Mouse (Mus musculus) hindbrain, embryonic 11.5 days (tissue): Measurements from ENCODE around the gene Rbm18. TPM values are rescaled to one million over a fixed set of nuclear protein-coding genes. Genes with fewer than 3 reads are reported as not detected.

Source experiments
- ATAC-seq: fragments of 200-750 bp; cut with Nextera tagmentation; 2 replicates; pipeline ENCODE4 v1.8.0; 2017; ENCODE audit warnings: mild to moderate bottlenecking, moderate TSS enrichment, moderate library complexity; ENCODE audit not compliant: low FRiP score
- DNase-seq: peaks from one replicate; pipeline ENCODE4 v3.0.0-alpha.2; 2015; ENCODE audit warnings: low spot score
- H3K27ac ChIP-seq: fragments of 300-500 bp; sonication (generic); 2 replicates; pipeline ENCODE4 v1.5.1; 2014; ENCODE audit warnings: mild to moderate bottlenecking, low read depth, low read length
- H3K27me3 ChIP-seq: fragments of 300-500 bp; sonication (generic); 2 replicates; pipeline ENCODE4 v1.6.1; 2014; ENCODE audit warnings: mild to moderate bottlenecking, low read length, moderate library complexity, mixed read lengths; ENCODE audit not compliant: control insufficient read depth, insufficient read depth
- H3K36me3 ChIP-seq: fragments of 300-500 bp; sonication (generic); 2 replicates; pipeline ENCODE4 v1.6.1; 2014; ENCODE audit warnings: mild to moderate bottlenecking, low read length, moderate library complexity, mixed read lengths; ENCODE audit not compliant: control insufficient read depth, insufficient read depth
- H3K4me1 ChIP-seq: fragments of 300-500 bp; sonication (generic); replicated peaks from 2 replicates; pipeline ENCODE4 v1.6.1; 2014; ENCODE audit warnings: low read length, mixed read lengths; ENCODE audit not compliant: control insufficient read depth, insufficient read depth
- H3K4me2 ChIP-seq: fragments of 300-500 bp; sonication (generic); replicated peaks from 2 replicates; pipeline ENCODE4 v1.6.1; 2014; ENCODE audit warnings: mild to moderate bottlenecking, low read depth, low read length
- H3K4me3 ChIP-seq: fragments of 300-500 bp; sonication (generic); 2 replicates; pipeline ENCODE4 v1.5.1; 2014; ENCODE audit warnings: low read depth, low read length
- H3K9ac ChIP-seq: fragments of 300-500 bp; sonication (generic); 2 replicates; pipeline ENCODE4 v1.6.1; 2014; ENCODE audit warnings: low read depth, low read length
- H3K9me3 ChIP-seq: fragments of 300-500 bp; sonication (generic); 2 replicates; pipeline ENCODE4 v1.6.1; 2016; ENCODE audit warnings: low read length; ENCODE audit not compliant: control insufficient read depth
- WGBS: fragments of 180-500 bp; shearing (Covaris S2); extraction: QIAGEN DNeasy Blood & Tissue Kit; methylation state at CpG from one replicate; pipeline ENCODE4 v1.1.7; 2014; 5-methylcytosine and 5-hydroxymethylcytosine counted together
- polyA plus RNA-seq: library from polyadenylated mRNA; unstranded; fragments of >200 nt; fragmentation: Nextera tagmentation; extraction: Ambion mirVana; gene quantifications from 2 replicates; pipeline ENCODE4 v1.2.1, GENCODE M21; 2014

Rbm18 gene
- polyA plus RNA-seq, 1 experiment from 2014 or later, result 121 TPM

GRCm38 (mm10) chr2:36126795-36127429, 9.7 kb downstream of the Rbm18 start:
- Histone ChIP-seq H3K9me3 (no peaks in the 10 kb centered on the region), H3K27me3 (no peaks in the 10 kb centered on the region), H3K36me3 (0 out of 2 replicates have a peak, but pooled peaks cover 6% of the 10 kb centered on the region), H3K4me3 (no peak overlapping the region), H3K9ac (no peak overlapping the region), H3K4me1 (no peaks in the 10 kb centered on the region), H3K27ac (no peak overlapping the region), H3K4me2 (no peak overlapping the region)
- 98% methylated on average over 9 of the region's 9 CpGs for WGBS
- DNase-seq, result no peak
- no peak for ATAC-seq

- Histone ChIP-seq H3K4me1 (no peaks in the 10 kb centered on the region), H3K4me3 (no peak overlapping the region), H3K9me3 (no peaks in the 10 kb centered on the region), H3K9ac (no peak overlapping the region), H3K36me3 (peaks cover 2% of the 10 kb centered on the region; the same call in 1 of the 2 replicates), H3K27me3 (peaks cover 19% of the 10 kb centered on the region), H3K27ac (no peak overlapping the region), H3K4me2 (no peak overlapping the region)
- DNase-seq (no peak), ATAC-seq (no peak)
- WGBS, result 74% methylated on average over 3 of the region's 3 CpGs
These were observed 23.9 kb downstream of the Rbm18 start for GRCm38 (mm10) chr2:36112632-36113031.

GRCm38 (mm10) chr2:36108615-36109014, 28.0 kb downstream of the Rbm18 start:
- 10% methylated on average over 7 of the region's 7 CpGs for WGBS
- H3K27ac ChIP-seq, result no peak overlapping the region
- no peaks in the 10 kb centered on the region for H3K36me3 ChIP-seq
- no peak for ATAC-seq
- no peaks in the 10 kb centered on the region for H3K9me3 ChIP-seq
- no peak overlapping the region for H3K4me3 ChIP-seq
- no peak for DNase-seq
- H3K4me2 ChIP-seq, result no peak overlapping the region
- peaks cover 59% of the 10 kb centered on the region for H3K27me3 ChIP-seq
- no peak overlapping the region for H3K9ac ChIP-seq
- H3K4me1 ChIP-seq, result peaks cover 9% of the 10 kb centered on the region

GRCm38 (mm10) chr2:36104956-36105741, 31.4 kb downstream of the Rbm18 start, which contains the start of gene Lhx6:
Gene Lhx6, minus strand, starts transcription at chr2:36105408.
- H3K4me3 ChIP-seq, result peak within 1 kb of the TSS; percentile 26
- peaks cover 14% of the 10 kb centered on the region for H3K4me1 ChIP-seq
- peaks cover 93% of the 10 kb centered on the region for H3K27me3 ChIP-seq
- H3K27ac ChIP-seq, result no peak within 1 kb of the TSS
- no peaks in the 10 kb centered on the region for H3K36me3 ChIP-seq
- ATAC-seq (peak; percentile 33; the same call in 1 of the 2 replicates), DNase-seq (peak; percentile 61)
- no peaks in the 10 kb centered on the region for H3K9me3 ChIP-seq
- WGBS, result under 1% methylated on average over 44 of the region's 58 CpGs
- H3K9ac ChIP-seq, result 0 out of 2 replicates have a peak within 1 kb of the TSS, but pooled peaks have one; percentile 15
- peak within 1 kb of the TSS; percentile 36 for H3K4me2 ChIP-seq

GRCm38 (mm10) chr2:36104436-36104955, 32.1 kb downstream of the Rbm18 start:
- Histone ChIP-seq H3K9ac (0 out of 2 replicates have a peak overlapping the region, but pooled peaks have one; percentile 15), H3K27ac (no peak overlapping the region), H3K4me3 (peak overlapping the region; percentile 26), H3K4me2 (peak overlapping the region; percentile 36), H3K9me3 (no peaks in the 10 kb centered on the region), H3K4me1 (peaks cover 14% of the 10 kb centered on the region), H3K36me3 (no peaks in the 10 kb centered on the region), H3K27me3 (peaks cover 96% of the 10 kb centered on the region)
- DNase-seq (peak; percentile 70), ATAC-seq (peak; percentile 39; the same call in 1 of the 2 replicates)
- under 1% methylated on average over 30 of the region's 32 CpGs for WGBS

- Histone ChIP-seq H3K4me2 (peak overlapping the region; percentile 31; the same call in 1 of the 2 replicates), H3K4me3 (peak overlapping the region; percentile 20), H3K27me3 (peaks cover 98% of the 10 kb centered on the region), H3K27ac (no peak overlapping the region), H3K9ac (no peak overlapping the region), H3K9me3 (no peaks in the 10 kb centered on the region), H3K36me3 (no peaks in the 10 kb centered on the region), H3K4me1 (peaks cover 14% of the 10 kb centered on the region)
- WGBS, result under 1% methylated on average over 38 of the region's 38 CpGs
- DNase-seq (peak; percentile 67), ATAC-seq (no peak)
These were observed 32.8 kb downstream of the Rbm18 start for GRCm38 (mm10) chr2:36103555-36104367.

GRCm38 (mm10) chr2:36103069-36103554, 33.5 kb downstream of the Rbm18 start:
- no peaks in the 10 kb centered on the region for H3K9me3 ChIP-seq
- H3K36me3 ChIP-seq, result no peaks in the 10 kb centered on the region
- 2% methylated on average over 21 of the region's 21 CpGs for WGBS
- no peak overlapping the region for H3K27ac ChIP-seq
- no peak for ATAC-seq
- peak overlapping the region; percentile 31 for H3K4me2 ChIP-seq
- H3K27me3 ChIP-seq, result peaks cover 99% of the 10 kb centered on the region
- peak; percentile 51 for DNase-seq
- no peak overlapping the region for H3K4me3 ChIP-seq
- H3K9ac ChIP-seq, result no peak overlapping the region
- H3K4me1 ChIP-seq, result peaks cover 14% of the 10 kb centered on the region

- H3K4me3 ChIP-seq, result no peak overlapping the region
- under 1% methylated on average over 21 of the region's 21 CpGs for WGBS
- H3K9me3 ChIP-seq, result no peaks in the 10 kb centered on the region
- no peak overlapping the region for H3K9ac ChIP-seq
- peaks cover 99% of the 10 kb centered on the region for H3K27me3 ChIP-seq
- H3K4me2 ChIP-seq, result peak overlapping the region; percentile 11; the same call in 1 of the 2 replicates
- H3K4me1 ChIP-seq, result peaks cover 14% of the 10 kb centered on the region
- no peak for ATAC-seq
- DNase-seq, result no peak
- H3K36me3 ChIP-seq, result no peaks in the 10 kb centered on the region
- H3K27ac ChIP-seq, result no peak overlapping the region
These were observed 34.0 kb downstream of the Rbm18 start for GRCm38 (mm10) chr2:36102559-36102946.
